Mouse (Mus musculus) myocyte (in vitro differentiated cells): ENCODE results near the gene Lypla2. TPM values are rescaled to one million over a fixed set of nuclear protein-coding genes. Genes with fewer than 3 reads are reported as not detected.

Source experiments
- H3K27me3 ChIP-seq: one replicate; pipeline ENCODE4 v1.6.1; 2011; ENCODE audit not compliant: control insufficient read depth, insufficient read depth, insufficient read length
- H3K36me3 ChIP-seq: one replicate; pipeline ENCODE4 v1.6.1; 2011; ENCODE audit not compliant: control insufficient read depth, insufficient read depth
- H3K4me2 ChIP-seq: one replicate; pipeline ENCODE4 v1.6.1; 2011; ENCODE audit warnings: low read depth, control low read depth
- H3K4me3 ChIP-seq: one replicate; pipeline ENCODE4 v1.5.1; 2011; ENCODE audit warnings: mild to moderate bottlenecking, control low read depth, moderate library complexity
- H3K79me2 ChIP-seq: one replicate; pipeline ENCODE4 v1.6.1; 2011; ENCODE audit not compliant: control insufficient read depth, insufficient read depth
- H3ac ChIP-seq: one replicate; pipeline ENCODE4 v1.6.1; 2011; ENCODE audit not compliant: control insufficient read depth, insufficient read length
- CEBPB ChIP-seq: IDR thresholded peaks from 2 replicates; pipeline ENCODE4 v1.6.1; 2011; ENCODE audit warnings: mild to moderate bottlenecking, moderate library complexity; ENCODE audit not compliant: poor library complexity, insufficient read depth, severe bottlenecking
- E2F4 ChIP-seq: IDR thresholded peaks from one replicate; pipeline ENCODE4 v1.6.1; 2011; ENCODE audit warnings: mild to moderate bottlenecking, control low read depth, moderate library complexity; ENCODE audit not compliant: insufficient read depth
- MAX ChIP-seq: IDR thresholded peaks from one replicate; pipeline ENCODE4 v1.6.1; 2011; ENCODE audit warnings: low read depth, mild to moderate bottlenecking, control low read depth
- MYOD1 ChIP-seq, 3 experiments: IDR thresholded peaks; one replicate each; pipeline ENCODE4 v1.6.1; 2011; ENCODE audit warnings: control low read depth in 2 of 3, low read depth in 2 of 3, mild to moderate bottlenecking in 2 of 3, moderate library complexity in 1 of 3; ENCODE audit not compliant: insufficient read length in 2 of 3, control insufficient read depth in 1 of 3
- MYOG ChIP-seq, 3 experiments: IDR thresholded peaks; one replicate each; pipeline ENCODE4 v1.6.1; 2011; ENCODE audit warnings: control low read depth in 2 of 3, low read depth in 2 of 3, mild to moderate bottlenecking in 2 of 3; ENCODE audit not compliant: insufficient read length in 2 of 3, control insufficient read depth in 1 of 3, insufficient read depth in 1 of 3
- POLR2A ChIP-seq: IDR thresholded peaks from one replicate; pipeline ENCODE4 v1.6.1; 2011; ENCODE audit warnings: low read depth, mild to moderate bottlenecking, control low read depth, moderate library complexity; ENCODE audit not compliant: insufficient read length
- POLR2AphosphoS2 ChIP-seq: IDR thresholded peaks from one replicate; pipeline ENCODE4 v1.6.1; 2011; ENCODE audit warnings: low read depth, control low read depth; ENCODE audit not compliant: insufficient read length
- REST ChIP-seq: IDR thresholded peaks from one replicate; pipeline ENCODE4 v1.6.1; 2011; ENCODE audit warnings: mild to moderate bottlenecking, control low read depth, moderate library complexity; ENCODE audit not compliant: insufficient read depth, insufficient read length
- SRF ChIP-seq: IDR thresholded peaks from one replicate; pipeline ENCODE4 v1.6.1; 2011; ENCODE audit warnings: low read depth; ENCODE audit not compliant: control insufficient read depth, insufficient read length
- TCF12 ChIP-seq: IDR thresholded peaks from one replicate; pipeline ENCODE4 v1.6.1; 2011; ENCODE audit warnings: mild to moderate bottlenecking, control low read depth; ENCODE audit not compliant: poor library complexity, insufficient read depth, severe bottlenecking
- TCF3 ChIP-seq: IDR thresholded peaks from one replicate; pipeline ENCODE4 v1.6.1; 2011; ENCODE audit warnings: low read depth, control low read depth; ENCODE audit not compliant: insufficient read length
- USF1 ChIP-seq: IDR thresholded peaks from one replicate; pipeline ENCODE4 v1.6.1; 2011; ENCODE audit warnings: low read depth, mild to moderate bottlenecking, control low read depth, moderate library complexity
- polyA plus RNA-seq: library from polyadenylated mRNA; unstranded; fragments of >200 nt; fragmentation: generic; extraction: Trizol; gene quantifications from one replicate; pipeline ENCODE4 v1.2.1, GENCODE M21; 2012; ENCODE audit warnings: missing spikeins

Gene Lypla2
- polyA plus RNA-seq, 1 experiment: 60.9 TPM

DNA sequence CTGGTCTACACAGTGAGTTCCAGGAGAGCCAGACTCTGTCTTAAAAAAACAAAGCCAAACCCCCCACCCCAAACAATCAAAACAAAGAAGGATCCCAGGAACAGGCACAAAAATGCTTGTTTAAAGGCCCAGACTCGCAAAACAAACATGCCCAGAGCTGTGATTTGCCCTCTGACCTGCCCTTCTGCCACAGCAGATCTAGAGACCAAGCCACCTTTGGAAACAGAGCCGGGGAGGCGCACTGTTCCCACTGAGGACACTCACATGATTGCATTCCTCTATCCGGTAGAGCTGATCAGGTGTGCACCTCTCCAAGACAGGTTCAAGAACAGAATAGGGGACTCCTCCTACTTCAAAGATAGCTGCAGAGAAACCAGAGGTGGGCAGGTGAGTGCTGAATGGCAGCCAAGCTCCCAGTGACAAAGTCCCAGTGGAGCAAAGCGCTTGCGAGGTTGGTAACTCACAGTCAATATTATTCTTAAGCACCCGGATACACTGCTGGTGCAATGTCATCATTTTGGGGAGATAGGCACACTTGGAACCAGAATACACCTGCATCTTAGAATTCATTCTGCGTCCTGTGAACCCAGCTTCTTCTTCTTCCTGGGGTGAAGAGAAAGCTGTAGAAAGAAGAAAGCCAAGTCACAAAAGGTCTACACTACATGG is 36.5 kb upstream of the Lypla2 start:
- no peaks in the 10 kb centered on the region for H3K27me3 ChIP-seq
- H3K4me3 ChIP-seq: no peak overlapping the region
- no peaks in the 10 kb centered on the region for H3K79me2 ChIP-seq
- H3K36me3 ChIP-seq: peaks cover 75% of the 10 kb centered on the region
- H3ac ChIP-seq: no peak overlapping the region
- H3K4me2 ChIP-seq: no peak overlapping the region
- TF ChIP-seq TCF12 (no peak), MAX (no peak), POLR2AphosphoS2 (no peak), MYOG (IDR thresholded peaks at IDR 0.05; ENCODE audit: control insufficient read depth in 1 of 3, insufficient read depth in 1 of 3, insufficient read length in 2 of 3, low read depth in 2 of 3) (no peak), TCF3 (no peak), E2F4 (no peak), USF1 (no peak), CEBPB (no peak), REST (no peak), SRF (no peak), MYOD1 (IDR thresholded peaks at IDR 0.05; ENCODE audit: control insufficient read depth in 1 of 3, insufficient read length in 2 of 3, low read depth in 2 of 3) (no peak), POLR2A (no peak)

DNA sequence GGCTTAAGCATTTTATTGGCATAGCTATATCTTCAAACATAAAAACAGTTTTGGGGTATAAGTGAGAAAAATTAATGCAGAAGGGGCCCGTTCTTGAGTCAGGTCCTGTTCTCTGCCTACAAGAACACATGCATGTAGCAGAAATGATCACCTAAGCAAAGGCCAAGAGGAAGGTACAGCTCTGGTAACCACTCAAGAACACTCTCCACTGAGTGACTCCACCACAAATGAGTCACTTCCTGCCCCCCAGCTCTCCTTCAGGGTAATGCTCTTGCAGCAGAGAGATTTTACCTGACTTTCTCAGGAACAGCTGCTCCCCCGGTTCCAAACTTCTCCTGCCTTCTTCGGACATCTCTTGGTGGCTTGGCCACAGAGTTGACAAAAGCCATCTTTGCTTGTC is 34.4 kb upstream of the Lypla2 start:
- TF ChIP-seq TCF12 (no peak), SRF (no peak), POLR2A (no peak), TCF3 (no peak)
- H3K4me3 ChIP-seq: no peak overlapping the region
- H3K27me3 ChIP-seq: no peaks in the 10 kb centered on the region
- no peak overlapping the region for H3ac ChIP-seq
- no peaks in the 10 kb centered on the region for H3K79me2 ChIP-seq
- peaks cover 74% of the 10 kb centered on the region for H3K36me3 ChIP-seq
- no peak overlapping the region for H3K4me2 ChIP-seq

DNA sequence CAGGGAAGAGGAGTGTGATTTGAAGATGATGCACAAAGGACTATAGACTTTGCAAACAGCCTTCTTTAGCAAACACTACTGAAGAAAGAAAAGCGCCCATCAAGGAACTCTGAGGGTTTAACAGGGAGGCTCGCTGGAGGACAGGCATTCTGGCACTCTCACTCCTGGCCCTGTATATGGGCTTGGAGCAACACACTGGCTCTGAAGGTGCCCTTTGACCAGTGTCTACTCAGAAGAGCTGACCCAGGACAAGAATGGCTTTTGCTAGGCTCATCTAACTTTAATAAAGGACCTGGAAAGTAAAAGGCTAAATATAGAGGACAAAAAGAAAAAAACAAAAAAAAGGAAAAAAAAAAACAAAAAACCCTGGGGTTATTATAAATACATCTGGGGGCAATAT is 32.5 kb upstream of the Lypla2 start:
- Histone ChIP-seq H3K4me3 (no peak overlapping the region), H3K79me2 (no peaks in the 10 kb centered on the region), H3ac (no peak overlapping the region), H3K36me3 (peaks cover 58% of the 10 kb centered on the region), H3K27me3 (no peaks in the 10 kb centered on the region), H3K4me2 (no peak overlapping the region)
- TF ChIP-seq TCF3 (no peak), MYOG (IDR thresholded peaks at IDR 0.05; ENCODE audit: control insufficient read depth in 1 of 3, insufficient read depth in 1 of 3, insufficient read length in 2 of 3, low read depth in 2 of 3) (no peak), TCF12 (no peak), SRF (no peak), MYOD1 (IDR thresholded peaks at IDR 0.05; ENCODE audit: control insufficient read depth in 1 of 3, insufficient read length in 2 of 3, low read depth in 2 of 3) (no peak), USF1 (no peak), POLR2AphosphoS2 (no peak), REST (no peak), MAX (no peak)

DNA sequence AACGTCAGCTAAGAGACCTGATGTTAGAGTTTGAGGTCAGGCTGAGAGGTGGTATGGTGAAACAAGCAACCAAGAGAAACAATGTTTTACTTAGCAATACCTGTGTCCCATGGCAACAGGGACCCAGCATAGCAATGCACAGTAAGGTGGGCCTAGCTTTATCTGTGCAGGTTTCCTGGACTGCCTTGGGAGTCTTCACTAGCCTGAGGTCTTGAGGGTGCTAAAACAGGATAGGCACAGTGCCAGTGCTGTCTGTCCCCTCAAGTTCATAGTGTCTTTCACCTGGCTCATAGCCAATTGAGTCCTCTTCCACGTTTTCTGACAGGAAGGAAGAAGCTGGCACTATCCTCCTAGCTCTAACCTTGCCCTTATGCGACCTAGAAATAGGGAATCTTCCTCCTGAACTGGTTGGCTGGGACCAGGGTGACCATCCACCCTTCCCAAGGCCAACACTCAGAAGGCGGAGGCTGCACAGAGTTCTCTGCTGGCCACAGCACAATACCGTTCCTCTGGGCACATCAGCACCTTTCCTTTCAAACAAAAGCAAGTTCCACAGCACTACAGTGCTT is 31.8 kb upstream of the Lypla2 start:
- Histone ChIP-seq H3K79me2 (no peaks in the 10 kb centered on the region), H3K4me2 (no peak overlapping the region), H3K27me3 (no peaks in the 10 kb centered on the region), H3ac (no peak overlapping the region), H3K36me3 (peaks cover 51% of the 10 kb centered on the region), H3K4me3 (no peak overlapping the region)
- TF ChIP-seq TCF12 (no peak), REST (no peak), CEBPB (no peak)

DNA sequence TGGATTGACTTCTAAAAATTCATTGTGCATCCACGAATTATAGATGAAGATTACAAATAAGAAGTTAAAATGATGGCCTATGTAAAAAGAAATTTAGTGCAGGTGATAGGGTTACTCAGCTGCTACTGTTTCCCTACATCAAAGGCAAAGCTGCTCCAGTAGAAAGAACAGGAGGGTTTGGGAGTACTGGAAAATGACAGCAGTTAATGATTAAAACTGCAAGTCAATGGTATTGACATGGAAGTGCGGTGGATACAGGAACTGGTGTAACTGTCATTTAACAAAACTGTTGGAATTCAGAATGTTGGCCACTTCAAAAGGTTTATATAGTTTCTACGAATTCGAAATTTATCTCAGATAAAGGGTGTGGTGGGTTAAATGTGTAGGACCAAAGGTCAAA is 22.7 kb upstream of the Lypla2 start:
- Histone ChIP-seq H3K79me2 (no peaks in the 10 kb centered on the region), H3K36me3 (no peaks in the 10 kb centered on the region), H3ac (no peak overlapping the region), H3K4me2 (no peak overlapping the region), H3K4me3 (no peak overlapping the region), H3K27me3 (no peaks in the 10 kb centered on the region)
- TF ChIP-seq E2F4: no peak
- TF ChIP-seq MYOG (IDR thresholded peaks at IDR 0.05; ENCODE audit: control insufficient read depth in 1 of 3, insufficient read depth in 1 of 3, insufficient read length in 2 of 3, low read depth in 2 of 3): no peak
- TF ChIP-seq POLR2A: no peak
- TF ChIP-seq CEBPB: no peak
- no peak for TF ChIP-seq REST
- TF ChIP-seq MAX: no peak
- no peak for TF ChIP-seq POLR2AphosphoS2
- no peak for TF ChIP-seq TCF3
